Mouse (Mus musculus) embryonic fibroblast, embryonic 13.5 days (primary cell): ENCODE data around the gene Ankrd9.

Source experiments
- CTCF ChIP-seq: IDR thresholded peaks from 2 replicates; pipeline ENCODE4 v1.5.1; 2011; ENCODE audit warnings: mild to moderate bottlenecking, control low read depth, low read length, moderate library complexity, borderline replicate concordance; ENCODE audit not compliant: insufficient read depth
- POLR2A ChIP-seq: IDR thresholded peaks from 2 replicates; pipeline ENCODE4 v1.6.1; 2011; ENCODE audit warnings: low read depth, mild to moderate bottlenecking, control low read depth, low read length, moderate library complexity

DNA sequence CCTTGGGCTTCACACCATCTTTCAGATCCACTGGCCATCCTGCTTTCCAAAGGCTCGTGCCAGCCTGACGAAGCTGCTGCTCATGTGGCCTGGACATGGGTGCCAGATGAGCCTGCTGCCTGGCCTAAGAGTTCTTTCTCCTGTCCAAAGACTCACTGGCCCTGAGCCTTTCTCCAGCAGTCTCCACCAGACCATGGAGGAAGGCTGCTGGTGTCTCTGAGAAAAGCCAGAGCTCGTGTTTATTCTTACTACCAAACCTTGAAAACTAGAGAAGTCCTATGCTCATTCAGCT, 30.0 kb downstream of the Ankrd9 start:
- TF ChIP-seq POLR2A: no peak
- TF ChIP-seq CTCF: no peak
